15 mouse cellular contexts compared by ENCODE assay signal in genomic region chr12:85297345-85297997, GRCm38 (mm10). TPM values are rescaled to one million over a fixed set of nuclear protein-coding genes. Genes with fewer than 3 reads are reported as not detected.
DNase-seq lines count a peak whose midpoint lies in the region; ATAC-seq and TF ChIP-seq lines count a peak whose summit lies in the region.
"Had no signal": no experiment of that assay in that cellular context is flagged by ENCODE, and none has a peak within 500 bp of the region (broad histone marks: within the 10 kb centered on the region; RNA-seq: fewer than 3 reads in every experiment).

No protein-coding gene starts in this region.

- H3K9ac ChIP-seq in kidney, embryonic 14.5 days (ENCODE audit: low read depth, low read length) = no peak overlapping the region
- no peak overlapping the region for H3K9ac ChIP-seq in limb, embryonic 12.5 days (replicated peaks)
- no peak overlapping the region for H3K9ac ChIP-seq in hindbrain, embryonic 11.5 days (ENCODE audit: low read depth, low read length)
- H3K9ac ChIP-seq: forebrain, embryonic 15.5 days; heart, embryonic 13.5 days; liver, embryonic 14.5 days; neural tube, embryonic 12.5 days had no signal

- H3K36me3 ChIP-seq in kidney, embryonic 14.5 days (ENCODE audit: control insufficient read depth, insufficient read depth, low read length) = peaks cover 23% of the 10 kb centered on the region
- no peaks in the 10 kb centered on the region for H3K36me3 ChIP-seq in testis, adult 2 months (ENCODE audit: control insufficient read depth, insufficient read depth, low read length)
- peaks cover 37% of the 10 kb centered on the region for H3K36me3 ChIP-seq in limb, embryonic 12.5 days
- peaks cover 9% of the 10 kb centered on the region; the same call in 1 of the 2 replicates for H3K36me3 ChIP-seq in hindbrain, embryonic 11.5 days (ENCODE audit: control insufficient read depth, insufficient read depth, low read length)

- 32% methylated on average over 10 of the region's 10 CpGs for WGBS in kidney, embryonic 14.5 days
- WGBS in limb, embryonic 12.5 days = 60% methylated on average over 10 of the region's 10 CpGs
- 78% methylated on average over 10 of the region's 10 CpGs for WGBS in hindbrain, embryonic 11.5 days

- no peak overlapping the region for H3K4me3 ChIP-seq in kidney, embryonic 14.5 days (ENCODE audit: low read length)
- no peak overlapping the region for H3K4me3 ChIP-seq in testis, adult 2 months (ENCODE audit: control insufficient read depth, low read depth, low read length)
- H3K4me3 ChIP-seq in limb, embryonic 12.5 days (replicated peaks) = no peak overlapping the region
- no peak overlapping the region for H3K4me3 ChIP-seq in hindbrain, embryonic 11.5 days (ENCODE audit: low read depth, low read length)
- H3K4me3 ChIP-seq: erythroblast, embryonic 14.5 days; forebrain, embryonic 15.5 days; heart, embryonic 13.5 days; neural tube, embryonic 12.5 days had no signal

- no peak for TF ChIP-seq CTCF in testis, adult 2 months (IDR thresholded peaks at IDR 0.05; ENCODE audit: control insufficient read depth, insufficient read depth, insufficient replicate concordance, low read depth, low read length)

- no peak overlapping the region for H3K4me2 ChIP-seq in kidney, embryonic 14.5 days (replicated peaks; ENCODE audit: low read depth, low read length)
- H3K4me2 ChIP-seq in limb, embryonic 12.5 days = no peak overlapping the region
- no peak overlapping the region for H3K4me2 ChIP-seq in hindbrain, embryonic 11.5 days (replicated peaks; ENCODE audit: low read depth, low read length)
- H3K4me2 ChIP-seq: forebrain, embryonic 15.5 days; heart, embryonic 13.5 days; neural tube, embryonic 12.5 days had no signal

- H3K27me3 ChIP-seq in kidney, embryonic 14.5 days (ENCODE audit: control insufficient read depth, insufficient read depth, low read length) = no peaks in the 10 kb centered on the region
- H3K27me3 ChIP-seq in testis, adult 2 months (ENCODE audit: control insufficient read depth, insufficient read depth, low read length) = no peaks in the 10 kb centered on the region
- no peaks in the 10 kb centered on the region for H3K27me3 ChIP-seq in limb, embryonic 12.5 days
- H3K27me3 ChIP-seq in hindbrain, embryonic 11.5 days (ENCODE audit: control insufficient read depth, insufficient read depth, low read length) = no peaks in the 10 kb centered on the region
- H3K27me3 ChIP-seq: forebrain, embryonic 15.5 days; heart, embryonic 13.5 days; neural tube, embryonic 12.5 days had no signal

- H3K9me3 ChIP-seq in kidney, embryonic 14.5 days (ENCODE audit: control insufficient read depth, low read length) = peaks cover 18% of the 10 kb centered on the region
- H3K9me3 ChIP-seq in limb, embryonic 12.5 days = peaks cover 7% of the 10 kb centered on the region
- no peaks in the 10 kb centered on the region for H3K9me3 ChIP-seq in hindbrain, embryonic 11.5 days (ENCODE audit: control insufficient read depth, low read length)
- H3K9me3 ChIP-seq: forebrain, embryonic 15.5 days had no signal

- no peak for DNase-seq in kidney, adult 8-10 months
- no peak for DNase-seq in testis, postnatal 14 days (ENCODE audit: low spot score)
- no peak for DNase-seq in hindbrain, embryonic 11.5 days (ENCODE audit: low spot score)
- no peak for DNase-seq in lung, postnatal 4 days
- DNase-seq: cerebellum, postnatal 10 days; heart, postnatal 4 days; left cerebral cortex, postnatal 4 days had no signal

- TF ChIP-seq POLR2A in testis, adult 2 months (IDR thresholded peaks at IDR 0.05; ENCODE audit: control insufficient read depth, low read depth, low read length) = no peak

- peaks cover 17% of the 10 kb centered on the region for H3K4me1 ChIP-seq in kidney, embryonic 14.5 days (ENCODE audit: control insufficient read depth, insufficient read depth, low read length)
- no peaks in the 10 kb centered on the region; the same call in 1 of the 2 replicates for H3K4me1 ChIP-seq in testis, adult 2 months (ENCODE audit: control insufficient read depth, insufficient read depth, low read length)
- H3K4me1 ChIP-seq in limb, embryonic 12.5 days (replicated peaks) = peaks cover 28% of the 10 kb centered on the region
- no peaks in the 10 kb centered on the region for H3K4me1 ChIP-seq in hindbrain, embryonic 11.5 days (replicated peaks; ENCODE audit: control insufficient read depth, insufficient read depth, low read length)
- H3K4me1 ChIP-seq: forebrain, embryonic 15.5 days had no signal

- peak overlapping the region; percentile 48; the same call in 1 of the 2 replicates for H3K27ac ChIP-seq in kidney, embryonic 14.5 days (ENCODE audit: low read depth, low read length)
- H3K27ac ChIP-seq in testis, adult 2 months (ENCODE audit: control insufficient read depth, insufficient read depth, low read depth, low read length) = peak overlapping the region; percentile 47
- peak overlapping the region; percentile 42; the same call in 1 of the 2 replicates for H3K27ac ChIP-seq in limb, embryonic 12.5 days
- no peak overlapping the region for H3K27ac ChIP-seq in hindbrain, embryonic 11.5 days (ENCODE audit: low read depth, low read length)
- H3K27ac ChIP-seq: forebrain, embryonic 15.5 days; liver, embryonic 14.5 days; neural tube, embryonic 12.5 days had no signal

- peak; percentile 50; the same call in 1 of the 2 replicates for ATAC-seq in kidney, embryonic 14.5 days (ENCODE audit: low FRiP score, low TSS enrichment)
- peak; percentile 53; the same call in 1 of the 2 replicates for ATAC-seq in limb, embryonic 12.5 days (ENCODE audit: insufficient number of reproducible peaks, insufficient read depth, low FRiP score, low TSS enrichment, low read depth)
- no peak for ATAC-seq in hindbrain, embryonic 11.5 days (ENCODE audit: low FRiP score)
- ATAC-seq: forebrain, embryonic 15.5 days had no signal

RNA-seq across cellular contexts. Expression of gene Zc2hc1c, which starts 9.1 kb away (rescaled TPM):
- polyA plus RNA-seq in kidney, embryonic 14.5 days (2014; fragmentation: Nextera tagmentation; extraction: Ambion mirVana) = 2.0 and 3.2 TPM in 2 replicates
- 11.6 and 13.7 TPM in 2 replicates for polyA plus RNA-seq in testis, adult 2 months (2012; rRNA removed)
- 0.97 and 1.1 TPM in 2 replicates for polyA plus RNA-seq in limb, embryonic 12.5 days (2016; fragmentation: Nextera tagmentation; extraction: Ambion mirVana)
- 1.2 and 1.5 TPM in 2 replicates for polyA plus RNA-seq in hindbrain, embryonic 11.5 days (2014; fragmentation: Nextera tagmentation; extraction: Ambion mirVana)

RNA-seq across cellular contexts. Expression of gene Acyp1, which starts 9.2 kb away (rescaled TPM):
- polyA plus RNA-seq in kidney, embryonic 14.5 days (2014; fragmentation: Nextera tagmentation; extraction: Ambion mirVana) = 57.7 and 89.4 TPM in 2 replicates
- polyA plus RNA-seq in testis, adult 2 months (2012; rRNA removed) = 187 and 199 TPM in 2 replicates
- 58.6 and 62.8 TPM in 2 replicates for polyA plus RNA-seq in limb, embryonic 12.5 days (2016; fragmentation: Nextera tagmentation; extraction: Ambion mirVana)
- 71.4 and 73.8 TPM in 2 replicates for polyA plus RNA-seq in hindbrain, embryonic 11.5 days (2014; fragmentation: Nextera tagmentation; extraction: Ambion mirVana)

RNA-seq across cellular contexts. Expression of gene Mlh3, which starts 27.1 kb away (rescaled TPM):
- polyA plus RNA-seq in kidney, embryonic 14.5 days (2014; fragmentation: Nextera tagmentation; extraction: Ambion mirVana) = 6.2 and 10.8 TPM in 2 replicates
- 11.1 and 13.1 TPM in 2 replicates for polyA plus RNA-seq in testis, adult 2 months (2012; rRNA removed)
- polyA plus RNA-seq in limb, embryonic 12.5 days (2016; fragmentation: Nextera tagmentation; extraction: Ambion mirVana) = 10.9 and 11.1 TPM in 2 replicates
- 7.7 and 8.4 TPM in 2 replicates for polyA plus RNA-seq in hindbrain, embryonic 11.5 days (2014; fragmentation: Nextera tagmentation; extraction: Ambion mirVana)

RNA-seq across cellular contexts. Expression of gene Nek9, which starts 41.7 kb away (rescaled TPM):
- 13.1 and 19.1 TPM in 2 replicates for polyA plus RNA-seq in kidney, embryonic 14.5 days (2014; fragmentation: Nextera tagmentation; extraction: Ambion mirVana)
- polyA plus RNA-seq in testis, adult 2 months (2012; rRNA removed) = 18.2 and 20.3 TPM in 2 replicates
- 31.1 and 39.1 TPM in 2 replicates for polyA plus RNA-seq in limb, embryonic 12.5 days (2016; fragmentation: Nextera tagmentation; extraction: Ambion mirVana)
- 10.2 and 13.4 TPM in 2 replicates for polyA plus RNA-seq in hindbrain, embryonic 11.5 days (2014; fragmentation: Nextera tagmentation; extraction: Ambion mirVana)
